Mouse (Mus musculus) CH12.LX (cell line): ENCODE measurements around the gene Ints6.

Source experiments
- CHD2 ChIP-seq: IDR thresholded peaks from 2 replicates; pipeline ENCODE4 v1.6.1; 2011; ENCODE audit warnings: low read length, improper control_type of control experiment
- CTCF ChIP-seq, 2 experiments: IDR thresholded peaks in 1 of 2; conservative IDR thresholded peaks in 1 of 2; 2 replicates each; pipeline ENCODE4 v1.5.1; 2011 to 2012; ENCODE audit warnings: low read depth in 2 of 2, low read length in 2 of 2, improper control_type of control experiment in 1 of 2, inconsistent platforms in 1 of 2, mild to moderate bottlenecking in 1 of 2, moderate library complexity in 1 of 2
- E2F4 ChIP-seq: IDR thresholded peaks from 2 replicates; pipeline ENCODE4 v1.6.1; 2011; ENCODE audit warnings: low read depth, low read length, improper control_type of control experiment; ENCODE audit not compliant: insufficient replicate concordance
- EP300 ChIP-seq: IDR thresholded peaks from 2 replicates; pipeline ENCODE4 v1.6.1; 2011; ENCODE audit warnings: low read length, improper control_type of control experiment
- ETS1 ChIP-seq: conservative IDR thresholded peaks from 2 replicates; pipeline ENCODE4 v1.6.1; 2012; ENCODE audit warnings: low read depth, mild to moderate bottlenecking, inconsistent platforms, low read length, improper control_type of control experiment, moderate library complexity
- GABPA ChIP-seq: IDR thresholded peaks from 2 replicates; pipeline ENCODE4 v1.6.1; 2012; ENCODE audit warnings: low read depth, low read length, improper control_type of control experiment, inconsistent platforms; ENCODE audit not compliant: insufficient replicate concordance
- HCFC1 ChIP-seq: IDR thresholded peaks from 2 replicates; pipeline ENCODE4 v1.6.1; 2012; ENCODE audit warnings: low read depth, mild to moderate bottlenecking, inconsistent platforms, low read length, improper control_type of control experiment
- MXI1 ChIP-seq: IDR thresholded peaks from 2 replicates; pipeline ENCODE4 v1.6.1; 2011; ENCODE audit warnings: mild to moderate bottlenecking, low read depth, low read length, improper control_type of control experiment
- NRF1 ChIP-seq: IDR thresholded peaks from 2 replicates; pipeline ENCODE4 v1.6.1; 2014; ENCODE audit warnings: low read depth, mild to moderate bottlenecking, inconsistent platforms, low read length, improper control_type of control experiment, moderate library complexity
- POLR2A ChIP-seq: IDR thresholded peaks from 2 replicates; pipeline ENCODE4 v1.6.1; 2011; ENCODE audit warnings: low read depth, mild to moderate bottlenecking, improper control_type of control experiment, low read length
- POLR2AphosphoS2 ChIP-seq: IDR thresholded peaks from 2 replicates; pipeline ENCODE4 v1.6.1; 2011; ENCODE audit warnings: low read depth, low read length, improper control_type of control experiment
- USF2 ChIP-seq: conservative IDR thresholded peaks from 2 replicates; pipeline ENCODE4 v1.6.1; 2011; ENCODE audit warnings: low read depth, low read length, improper control_type of control experiment
- ZNF384 ChIP-seq: IDR thresholded peaks from 2 replicates; pipeline ENCODE4 v1.6.1; 2012; ENCODE audit warnings: low read depth, low read length, improper control_type of control experiment, inconsistent platforms

GRCm38 (mm10) chr14:62731902-62732301, 29.1 kb downstream of the Ints6 start:
- TF ChIP-seq POLR2A (no peak), CTCF (conservative IDR thresholded peaks at IDR 0.05 in 1 of 2, IDR thresholded peaks at IDR 0.05 in 1 of 2; ENCODE audit: low read depth in 2 of 2, low read length in 2 of 2) (no peak), GABPA (no peak), POLR2AphosphoS2 (no peak), E2F4 (no peak), HCFC1 (no peak), EP300 (no peak), ZNF384 (no peak), ETS1 (no peak), MXI1 (no peak), USF2 (no peak), NRF1 (no peak), CHD2 (no peak)
